Mouse (Mus musculus) midbrain, embryonic 16.5 days (tissue): Measurements from ENCODE around the gene C130074G19Rik. TPM values are rescaled to one million over a fixed set of nuclear protein-coding genes. Genes with fewer than 3 reads are reported as not detected.

Experiments used
- ATAC-seq: fragments of 200-750 bp; cut with Nextera tagmentation; 2 replicates; pipeline ENCODE4 v1.8.0; 2017; ENCODE audit warnings: moderate TSS enrichment
- H3K27ac ChIP-seq: fragments of 300-500 bp; sonication (generic); 2 replicates; pipeline ENCODE4 v1.5.1; 2014; ENCODE audit warnings: mild to moderate bottlenecking, low read length, mixed read lengths
- H3K27me3 ChIP-seq: fragments of 300-500 bp; sonication (generic); 2 replicates; pipeline ENCODE4 v1.6.1; 2014; ENCODE audit warnings: low read depth, low read length, mixed read lengths; ENCODE audit not compliant: control insufficient read depth, insufficient read depth
- H3K36me3 ChIP-seq: fragments of 300-500 bp; sonication (generic); 2 replicates; pipeline ENCODE4 v1.6.1; 2014; ENCODE audit warnings: mild to moderate bottlenecking, low read length, moderate library complexity, mixed read lengths; ENCODE audit not compliant: control insufficient read depth, insufficient read depth
- H3K4me1 ChIP-seq: fragments of 300-500 bp; sonication (generic); 2 replicates; pipeline ENCODE4 v1.6.1; 2014; ENCODE audit warnings: mild to moderate bottlenecking, low read length, mixed read lengths; ENCODE audit not compliant: control insufficient read depth, insufficient read depth
- H3K4me2 ChIP-seq: fragments of 300-500 bp; sonication (generic); 2 replicates; pipeline ENCODE4 v1.6.1; 2014; ENCODE audit warnings: mild to moderate bottlenecking, low read length, mixed read lengths
- H3K4me3 ChIP-seq: fragments of 300-500 bp; sonication (generic); 2 replicates; pipeline ENCODE4 v1.5.1; 2014; ENCODE audit warnings: low read depth, mild to moderate bottlenecking, low read length, moderate library complexity, mixed read lengths
- H3K9ac ChIP-seq: fragments of 300-500 bp; sonication (generic); 2 replicates; pipeline ENCODE4 v1.6.1; 2014; ENCODE audit warnings: low read depth, low read length, mixed read lengths
- H3K9me3 ChIP-seq: fragments of 300-500 bp; sonication (generic); replicated peaks from 2 replicates; pipeline ENCODE4 v1.6.1; 2014; ENCODE audit warnings: mild to moderate bottlenecking, low read length, mixed read lengths; ENCODE audit not compliant: control insufficient read depth, poor library complexity, severe bottlenecking
- WGBS: fragments of 180-500 bp; shearing (Covaris S2); extraction: QIAGEN DNeasy Blood & Tissue Kit; methylation state at CpG from one replicate; pipeline ENCODE4 v1.1.7; 2014; 5-methylcytosine and 5-hydroxymethylcytosine counted together
- polyA plus RNA-seq: library from polyadenylated mRNA; unstranded; fragments of >200 nt; fragmentation: Nextera tagmentation; extraction: Ambion mirVana; gene quantifications from 2 replicates; pipeline ENCODE4 v1.2.1, GENCODE M21; 2015

Gene C130074G19Rik
- polyA plus RNA-seq, 1 experiment from 2014 or later: 0.83 TPM

DNA sequence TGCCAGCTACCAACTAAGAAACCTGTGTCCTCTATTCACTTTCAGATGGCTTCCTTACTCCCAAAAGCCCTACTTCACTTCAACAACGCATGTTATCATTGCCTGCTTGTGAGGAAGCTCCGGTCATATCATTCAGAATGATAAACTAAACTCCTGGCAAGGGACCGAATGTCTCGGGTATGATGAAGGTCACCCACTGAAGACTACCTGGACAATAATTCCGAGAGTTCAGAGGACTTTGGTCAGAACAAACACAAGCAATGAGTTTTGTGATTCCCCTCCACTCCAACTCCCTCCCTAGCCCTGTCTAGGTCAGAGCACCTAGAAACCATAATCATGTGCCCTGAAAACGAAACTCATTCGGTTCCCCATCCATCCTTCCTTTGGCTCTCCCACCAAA is 1.2 kb downstream of the C130074G19Rik start:
- no peak overlapping the region for H3K9ac ChIP-seq
- 67% methylated on average over 7 of the region's 7 CpGs for WGBS
- H3K4me2 ChIP-seq: no peak overlapping the region
- no peaks in the 10 kb centered on the region for H3K9me3 ChIP-seq
- no peak overlapping the region for H3K27ac ChIP-seq
- H3K36me3 ChIP-seq: no peaks in the 10 kb centered on the region
- H3K27me3 ChIP-seq: peaks cover 31% of the 10 kb centered on the region
- peak overlapping the region; percentile 4; the same call in 1 of the 2 replicates for H3K4me3 ChIP-seq
- H3K4me1 ChIP-seq: peaks cover 4% of the 10 kb centered on the region; the same call in 1 of the 2 replicates
- ATAC-seq: no peak

DNA sequence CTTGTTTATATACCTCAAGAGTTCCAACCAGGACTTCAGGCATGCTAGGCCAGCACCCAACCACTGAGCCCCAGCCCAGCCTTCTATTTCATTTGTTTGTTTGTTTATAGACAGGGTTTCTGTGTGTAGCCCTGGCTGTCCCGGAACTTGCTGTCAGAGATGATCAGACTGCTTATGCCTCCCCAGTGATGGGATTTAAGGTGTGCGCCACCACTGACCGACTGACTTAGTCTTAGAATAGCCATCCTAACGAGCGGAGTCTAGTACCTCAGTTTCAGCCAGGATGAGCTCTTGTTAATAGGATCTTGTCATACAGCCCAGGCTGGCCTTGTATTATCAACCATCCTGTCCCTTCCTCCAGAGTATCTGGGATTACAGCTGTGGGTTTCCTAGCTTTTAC is 1.8 kb downstream of the C130074G19Rik start:
- no peaks in the 10 kb centered on the region for H3K36me3 ChIP-seq
- H3K9ac ChIP-seq: no peak overlapping the region
- H3K9me3 ChIP-seq: no peaks in the 10 kb centered on the region
- H3K4me1 ChIP-seq: peaks cover 4% of the 10 kb centered on the region; the same call in 1 of the 2 replicates
- no peak overlapping the region for H3K4me3 ChIP-seq
- no peak overlapping the region for H3K4me2 ChIP-seq
- no peak overlapping the region for H3K27ac ChIP-seq
- H3K27me3 ChIP-seq: peaks cover 31% of the 10 kb centered on the region
- 88% methylated on average over 5 of the region's 5 CpGs for WGBS
- no peak for ATAC-seq

DNA sequence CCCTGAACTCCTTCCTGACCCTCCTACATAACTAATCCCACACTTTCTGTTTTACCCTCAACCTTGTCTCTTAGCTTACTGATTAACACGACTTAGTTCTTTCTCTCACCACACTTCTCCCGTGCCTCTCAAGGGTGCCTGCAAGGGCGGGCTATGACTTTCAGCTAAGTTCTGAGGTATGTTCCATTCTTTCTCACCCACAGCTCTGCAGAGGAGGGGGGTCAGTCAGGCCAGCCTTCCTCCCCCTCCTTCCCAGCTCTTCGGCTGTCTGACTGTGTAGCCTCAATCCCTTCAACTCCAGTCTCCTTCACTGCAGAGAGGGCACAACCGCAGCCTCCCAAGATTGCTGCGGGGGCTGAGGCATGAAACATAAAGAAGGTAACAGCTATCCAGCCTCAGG is 4.2 kb downstream of the C130074G19Rik start:
- Histone ChIP-seq H3K4me3 (no peak overlapping the region), H3K27ac (no peak overlapping the region), H3K36me3 (no peaks in the 10 kb centered on the region), H3K27me3 (peaks cover 26% of the 10 kb centered on the region), H3K4me1 (peaks cover 4% of the 10 kb centered on the region; the same call in 1 of the 2 replicates), H3K4me2 (no peak overlapping the region), H3K9ac (no peak overlapping the region), H3K9me3 (no peaks in the 10 kb centered on the region)
- ATAC-seq: no peak
- WGBS: 75% methylated on average over 6 of the region's 6 CpGs

DNA sequence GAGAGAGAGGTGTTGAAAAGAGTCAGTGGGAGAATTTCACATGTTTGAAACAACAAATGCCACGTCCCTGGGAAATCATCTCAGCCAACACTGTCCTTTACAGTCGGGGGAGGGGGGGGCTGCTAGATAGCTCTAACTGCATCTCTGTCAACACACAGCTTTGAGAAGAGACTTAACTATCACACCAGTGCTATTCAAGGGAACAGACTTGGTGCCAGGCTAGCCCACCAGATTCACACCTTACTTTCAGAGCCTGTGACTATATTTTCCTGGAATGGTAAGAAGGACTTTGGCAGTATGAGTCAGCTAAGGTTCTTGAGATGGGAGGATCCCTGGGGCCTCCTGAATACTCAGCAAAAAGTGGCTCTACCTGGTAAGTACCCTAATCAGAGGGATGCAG is 5.7 kb downstream of the C130074G19Rik start:
- no peaks in the 10 kb centered on the region for H3K36me3 ChIP-seq
- 82% methylated on average over 2 of the region's 2 CpGs for WGBS
- H3K4me1 ChIP-seq: no peaks in the 10 kb centered on the region
- no peak overlapping the region for H3K9ac ChIP-seq
- no peak overlapping the region for H3K4me3 ChIP-seq
- no peak overlapping the region for H3K4me2 ChIP-seq
- H3K27me3 ChIP-seq: peaks cover 13% of the 10 kb centered on the region
- no peak overlapping the region for H3K27ac ChIP-seq
- ATAC-seq: no peak
- H3K9me3 ChIP-seq: no peaks in the 10 kb centered on the region

DNA sequence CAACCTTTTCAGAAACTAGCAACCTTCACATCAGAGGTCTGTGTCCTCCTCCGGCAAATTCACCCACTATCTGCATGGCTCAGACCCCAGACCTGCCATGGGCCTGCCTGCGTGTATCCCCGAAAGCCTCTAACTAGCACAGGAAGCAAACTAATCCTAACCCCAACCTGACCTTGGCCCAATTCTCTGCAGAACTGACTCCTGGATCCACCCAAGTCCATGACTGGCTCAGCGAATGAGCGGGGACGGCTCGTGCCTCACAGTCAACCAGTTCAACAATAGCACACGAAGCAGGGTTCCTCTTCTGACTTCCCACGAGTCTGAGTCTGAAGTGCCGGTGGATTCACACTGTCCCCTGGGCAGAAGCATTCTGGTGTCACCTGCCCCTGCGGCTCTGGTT is 9.1 kb downstream of the C130074G19Rik start:
- no peaks in the 10 kb centered on the region for H3K36me3 ChIP-seq
- no peaks in the 10 kb centered on the region for H3K9me3 ChIP-seq
- no peak overlapping the region for H3K4me3 ChIP-seq
- H3K4me1 ChIP-seq: no peaks in the 10 kb centered on the region
- H3K9ac ChIP-seq: no peak overlapping the region
- H3K27me3 ChIP-seq: no peaks in the 10 kb centered on the region
- H3K27ac ChIP-seq: no peak overlapping the region
- WGBS: 81% methylated on average over 11 of the region's 11 CpGs
- no peak for ATAC-seq
- H3K4me2 ChIP-seq: no peak overlapping the region

DNA sequence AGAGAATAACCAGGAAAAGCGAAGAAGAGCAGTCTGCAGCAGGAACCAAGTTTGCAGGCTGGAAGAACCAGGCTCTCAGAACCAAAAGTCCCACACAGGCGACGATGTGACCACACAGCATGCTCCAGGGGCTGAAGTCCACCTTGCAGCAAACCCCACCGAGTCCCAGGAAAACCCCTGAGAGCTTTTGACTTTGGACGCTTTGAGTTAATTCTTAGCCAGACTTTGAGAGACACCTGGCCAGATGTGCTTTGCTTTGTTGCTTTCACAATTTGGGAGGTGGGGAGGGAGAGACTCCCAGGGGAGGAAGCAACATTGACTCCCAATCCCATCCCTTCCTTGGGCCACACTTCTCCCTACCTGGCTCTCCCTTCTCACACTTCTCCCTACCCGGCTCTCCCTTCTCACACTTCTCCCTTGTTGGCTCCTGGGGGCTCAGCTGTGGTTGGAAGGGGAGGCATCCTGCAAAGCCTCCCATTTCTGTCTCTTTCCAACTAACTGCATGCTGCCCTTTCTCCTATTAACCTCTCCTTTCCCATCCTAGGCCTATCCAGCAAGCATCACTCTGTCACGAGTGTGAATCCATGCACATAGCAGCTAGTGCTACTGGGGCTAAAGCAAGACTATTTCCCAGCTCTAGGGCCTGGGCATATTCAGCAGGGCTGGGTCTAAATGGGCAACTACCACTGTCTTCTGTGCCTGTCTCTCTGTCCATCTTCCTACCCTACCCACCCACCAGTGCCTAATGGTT is 10.8 kb downstream of the C130074G19Rik start:
- no peak overlapping the region for H3K4me2 ChIP-seq
- no peaks in the 10 kb centered on the region for H3K27me3 ChIP-seq
- no peaks in the 10 kb centered on the region for H3K9me3 ChIP-seq
- 83% methylated on average over 7 of the region's 7 CpGs for WGBS
- ATAC-seq: no peak
- H3K4me1 ChIP-seq: no peaks in the 10 kb centered on the region
- no peak overlapping the region for H3K4me3 ChIP-seq
- no peak overlapping the region for H3K9ac ChIP-seq
- no peaks in the 10 kb centered on the region for H3K36me3 ChIP-seq
- no peak overlapping the region for H3K27ac ChIP-seq

DNA sequence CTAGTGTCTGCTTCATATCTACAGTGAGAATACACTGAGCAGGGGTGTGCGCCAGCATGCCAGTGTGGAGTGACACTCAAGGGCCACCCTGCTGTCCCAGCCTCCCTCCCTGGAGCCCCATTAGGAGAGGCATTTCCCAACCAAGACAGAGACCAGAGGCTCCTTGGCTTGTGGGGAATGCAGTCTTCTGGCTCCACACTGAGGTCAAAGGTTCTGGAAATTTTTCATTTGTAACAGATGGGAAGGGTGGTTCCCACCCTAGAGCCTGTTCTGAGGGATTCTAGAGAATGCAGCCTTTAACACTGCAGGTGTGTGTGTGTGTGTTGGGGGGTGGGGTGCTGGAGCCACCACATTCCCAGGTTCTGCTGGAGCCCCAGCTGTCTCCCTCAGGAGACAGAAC is 11.5 kb downstream of the C130074G19Rik start:
- H3K36me3 ChIP-seq: no peaks in the 10 kb centered on the region
- H3K4me3 ChIP-seq: no peak overlapping the region
- H3K9me3 ChIP-seq: no peaks in the 10 kb centered on the region
- H3K9ac ChIP-seq: no peak overlapping the region
- no peaks in the 10 kb centered on the region for H3K27me3 ChIP-seq
- ATAC-seq: no peak
- no peaks in the 10 kb centered on the region for H3K4me1 ChIP-seq
- no peak overlapping the region for H3K4me2 ChIP-seq
- H3K27ac ChIP-seq: no peak overlapping the region
- 100% methylated on average over 1 of the region's 1 CpGs for WGBS

DNA sequence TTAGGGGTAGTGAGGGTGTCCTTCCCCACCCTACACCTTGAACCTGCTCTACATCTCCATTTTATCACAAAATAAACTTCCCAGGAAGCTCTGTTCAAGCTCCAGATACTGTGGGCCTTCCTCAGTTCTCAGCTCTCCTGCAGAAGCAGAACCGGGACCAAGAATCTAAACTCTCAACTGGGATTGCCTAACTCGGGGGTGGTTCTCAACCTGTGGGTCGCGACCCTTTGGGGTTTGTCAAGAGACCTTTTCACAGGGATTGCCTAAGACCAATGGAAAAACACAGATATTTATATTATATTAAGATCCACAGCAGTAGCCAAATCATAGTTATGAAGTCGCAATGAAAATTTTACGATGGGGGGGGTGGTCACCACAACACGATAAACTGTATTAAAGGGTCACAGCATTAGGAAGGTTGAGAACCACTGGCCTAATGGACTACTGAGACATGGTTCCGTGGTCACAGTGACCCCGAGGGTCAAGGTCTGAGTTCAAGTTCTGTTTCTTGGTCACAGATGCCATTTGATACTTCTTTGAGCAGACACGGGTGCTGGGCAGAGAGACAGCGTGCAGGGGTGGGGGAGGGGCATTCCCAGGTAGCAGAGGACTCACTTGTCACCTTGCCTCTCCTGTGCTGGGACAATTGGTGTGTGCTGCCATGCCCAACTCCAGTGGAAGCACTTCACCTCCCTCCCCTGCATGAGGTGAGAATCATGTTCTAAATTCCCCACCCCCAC is 12.2 kb downstream of the C130074G19Rik start:
- H3K9me3 ChIP-seq: no peaks in the 10 kb centered on the region
- ATAC-seq: no peak
- no peak overlapping the region for H3K4me3 ChIP-seq
- no peaks in the 10 kb centered on the region for H3K27me3 ChIP-seq
- H3K4me2 ChIP-seq: no peak overlapping the region
- no peak overlapping the region for H3K27ac ChIP-seq
- WGBS: 85% methylated on average over 11 of the region's 11 CpGs
- no peaks in the 10 kb centered on the region for H3K36me3 ChIP-seq
- no peaks in the 10 kb centered on the region for H3K4me1 ChIP-seq
- H3K9ac ChIP-seq: no peak overlapping the region

DNA sequence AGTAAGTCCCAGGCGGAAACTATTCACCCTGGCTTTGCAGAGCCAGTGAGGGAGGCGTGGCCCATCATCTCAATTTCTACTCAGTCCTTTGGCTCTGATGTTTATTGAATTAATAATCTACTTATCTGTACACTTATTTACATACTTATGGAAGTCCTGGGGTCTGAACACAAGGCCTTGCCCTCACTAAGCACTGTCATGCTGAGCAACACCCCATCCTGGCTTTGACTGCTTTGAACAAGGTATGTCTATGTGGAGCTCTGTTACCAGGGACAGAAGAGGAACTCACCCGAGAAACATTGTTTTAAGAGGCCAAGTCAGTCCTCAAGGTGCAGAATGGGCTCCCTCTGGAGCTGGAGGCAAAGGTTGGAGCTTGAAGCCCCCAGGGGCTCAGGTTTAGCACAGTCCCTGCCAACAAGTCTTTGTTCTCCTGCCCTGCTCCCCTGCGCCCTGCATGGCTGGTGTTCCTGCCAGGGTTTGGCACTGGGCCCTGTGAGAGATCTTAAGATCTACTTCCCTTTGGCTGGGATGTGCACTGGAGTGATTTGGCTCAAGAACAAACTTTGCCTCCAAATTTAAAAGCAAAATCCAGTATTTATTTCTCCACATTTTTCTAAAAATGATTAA is 13.0 kb downstream of the C130074G19Rik start:
- Histone ChIP-seq H3K27ac (no peak overlapping the region), H3K36me3 (no peaks in the 10 kb centered on the region), H3K9me3 (no peaks in the 10 kb centered on the region), H3K27me3 (no peaks in the 10 kb centered on the region), H3K4me2 (no peak overlapping the region), H3K4me1 (no peaks in the 10 kb centered on the region), H3K4me3 (no peak overlapping the region), H3K9ac (no peak overlapping the region)
- ATAC-seq: peak; percentile 32; the same call in 1 of the 2 replicates
- 42% methylated on average over 4 of the region's 4 CpGs for WGBS
